Mouse (Mus musculus): ENCODE results near the gene Gm13889. TPM values are rescaled to one million over a fixed set of nuclear protein-coding genes. Genes with fewer than 3 reads are reported as not detected.

Gene Gm13889
- total RNA-seq, 2 experiments from 2014 or later: 25.3 to 29.4 TPM

DNA sequence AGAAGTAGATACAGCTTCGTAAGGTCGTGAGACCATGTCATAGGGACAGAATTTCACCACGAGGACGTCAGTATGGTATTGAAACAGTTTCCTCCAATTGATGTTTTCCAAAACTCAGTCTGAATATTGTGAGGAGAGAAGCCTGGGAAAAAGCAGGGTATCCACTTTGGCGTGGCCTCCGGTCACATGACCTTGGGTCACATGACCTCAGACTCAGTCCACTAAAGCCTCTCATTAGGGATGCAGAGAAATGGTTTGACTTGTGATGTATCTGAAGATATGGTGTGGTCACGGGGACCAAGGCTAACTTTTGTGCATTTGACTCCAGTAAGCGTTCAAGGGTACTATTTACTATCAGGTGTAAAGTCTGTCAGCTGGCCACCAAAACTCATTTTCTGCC, 2.3 kb upstream of the Gm13889 start:
- intact Hi-C loops (cut with DNase I): no loop called here
- DNase-seq: no peak

DNA sequence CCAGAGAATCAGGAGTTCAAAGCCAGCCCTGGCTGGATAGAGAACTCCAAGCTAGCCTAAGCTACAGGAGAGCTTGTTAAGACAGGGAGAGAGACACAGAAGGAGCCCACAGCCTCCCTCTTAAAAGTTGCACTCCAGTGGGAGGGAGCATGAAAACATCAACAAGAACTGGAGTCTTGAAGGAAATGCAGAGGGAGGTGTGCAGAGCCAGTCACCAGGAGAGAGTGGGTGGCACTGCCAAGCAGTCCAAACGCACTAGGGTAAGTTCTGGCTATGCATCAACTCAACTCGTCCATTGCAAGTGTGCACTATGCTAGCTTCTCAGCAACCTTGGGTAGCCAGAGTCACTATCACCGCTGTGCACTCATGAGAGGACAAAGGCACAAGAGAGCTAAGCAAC, 1.2 kb upstream of the Gm13889 start:
- intact Hi-C loops (cut with DNase I): no loop called here
- DNase-seq: no peak

DNA sequence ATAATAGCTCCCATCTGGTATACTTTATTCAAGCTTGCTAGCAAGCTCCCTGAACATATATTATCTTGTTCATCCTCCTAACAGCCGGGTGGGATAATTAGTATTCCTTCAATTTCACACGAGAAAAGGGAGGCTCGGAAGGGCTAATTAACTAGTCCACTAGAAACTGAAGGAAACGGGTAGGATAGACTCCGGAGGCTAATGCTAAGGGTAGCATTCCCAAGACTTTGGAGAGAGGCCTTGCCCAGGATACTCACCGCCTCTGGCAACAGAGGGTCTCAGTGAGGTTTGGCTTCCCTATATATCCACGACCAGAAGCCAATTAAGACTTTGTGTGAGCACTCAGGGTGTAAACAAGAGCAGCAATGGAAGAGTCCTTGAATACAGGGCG, 779 bp upstream of the Gm13889 start:
- intact Hi-C loops (cut with DNase I): no loop called here
- DNase-seq: no peak

DNA sequence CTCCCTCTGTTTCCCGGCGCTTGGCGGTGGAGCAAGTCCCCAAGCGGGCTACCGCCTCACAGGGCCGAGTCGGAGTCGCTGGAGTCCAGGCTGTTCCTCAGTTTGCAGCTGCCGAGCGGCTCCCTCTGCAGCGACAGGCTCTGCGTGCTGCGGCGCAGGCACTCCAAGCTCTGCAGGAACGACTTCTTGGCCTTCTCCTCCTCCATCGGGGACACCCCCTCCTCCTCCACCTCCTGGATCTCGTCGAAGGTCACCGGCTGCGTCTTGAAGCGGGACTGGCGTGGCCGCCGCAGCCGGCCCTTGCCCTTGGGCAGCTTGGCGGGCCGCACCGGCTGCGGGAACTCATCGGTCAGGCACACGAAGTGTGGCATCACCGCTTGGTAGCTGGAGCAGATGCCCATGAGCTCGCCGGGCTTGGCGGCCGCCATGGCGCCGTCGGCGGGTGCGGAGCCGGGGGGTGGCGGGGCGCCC, 635 bp downstream of the Gm13889 start:
- intact Hi-C loops (cut with DNase I): loop anchor here (1.0 kb wide), 1 partner anchor 46 kb away; no protein-coding TSS in a partner anchor
- DNase-seq: peak; percentile 66

DNA sequence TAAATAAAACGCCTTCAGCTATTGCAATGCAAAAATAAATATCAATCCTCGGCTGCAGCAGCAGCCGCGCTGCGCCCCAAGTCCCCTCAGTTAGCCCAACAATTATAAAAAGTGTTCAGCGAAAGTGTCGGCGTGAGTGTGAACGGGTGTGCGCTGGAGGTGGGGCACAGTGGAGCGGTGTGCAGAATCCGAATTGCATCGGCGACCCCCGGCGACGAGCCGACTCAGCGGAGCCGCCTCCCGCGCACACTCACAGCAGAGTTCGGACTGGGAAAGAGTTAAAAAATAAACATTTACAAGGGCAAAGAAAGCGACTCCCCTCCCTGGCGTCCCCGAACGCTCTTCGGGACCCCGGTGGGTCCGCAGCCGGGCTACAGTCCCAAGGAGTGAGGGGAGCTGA, 1.1 kb downstream of the Gm13889 start:
- DNase-seq: no peak
- intact Hi-C loops (cut with DNase I): loop anchor here (1.0 to 2.0 kb wide), 3 partner anchors 46 to 81 kb away; no protein-coding TSS in a partner anchor

DNA sequence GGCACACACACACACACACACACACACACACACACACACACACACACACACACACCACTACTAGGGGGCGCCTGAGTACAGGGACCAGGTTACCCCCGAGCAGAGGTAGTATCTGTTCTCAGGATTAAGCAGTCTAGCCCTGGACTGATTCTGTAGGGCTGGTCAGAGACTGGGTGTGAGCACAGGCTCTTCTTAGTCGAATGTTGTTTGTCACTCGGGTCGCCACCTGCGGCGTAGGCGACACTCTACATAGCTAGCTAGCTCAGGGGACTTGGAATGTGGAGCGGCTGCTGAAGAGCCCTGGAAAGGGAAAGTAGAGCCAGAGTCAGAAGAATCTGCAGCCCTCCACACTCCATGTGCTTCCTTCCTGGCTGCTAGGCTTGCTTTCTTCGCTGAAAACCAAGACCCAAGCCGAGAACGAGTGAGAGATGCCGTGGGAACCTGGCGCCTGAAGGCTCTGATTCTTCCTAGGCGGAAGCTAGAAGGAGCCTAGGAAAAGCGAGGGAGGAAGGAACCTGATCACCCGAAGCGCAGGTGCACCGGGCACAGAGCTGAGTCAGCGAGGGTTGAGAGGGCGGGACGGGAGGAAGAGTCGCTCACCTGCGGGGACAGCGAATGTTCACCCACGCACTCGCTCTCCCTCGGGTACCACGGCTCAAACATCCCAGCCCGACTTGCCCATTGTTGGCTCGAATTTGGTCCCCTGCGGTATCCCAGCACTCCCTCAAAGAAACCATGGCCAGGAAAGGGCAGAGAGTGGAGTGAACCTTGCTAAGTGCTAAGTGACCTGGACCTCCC, 2.0 kb downstream of the Gm13889 start:
- no peak for DNase-seq
- intact Hi-C loops (cut with DNase I): loop anchor here (2.0 kb wide), 2 partner anchors 46 to 80 kb away; no protein-coding TSS in a partner anchor

DNA sequence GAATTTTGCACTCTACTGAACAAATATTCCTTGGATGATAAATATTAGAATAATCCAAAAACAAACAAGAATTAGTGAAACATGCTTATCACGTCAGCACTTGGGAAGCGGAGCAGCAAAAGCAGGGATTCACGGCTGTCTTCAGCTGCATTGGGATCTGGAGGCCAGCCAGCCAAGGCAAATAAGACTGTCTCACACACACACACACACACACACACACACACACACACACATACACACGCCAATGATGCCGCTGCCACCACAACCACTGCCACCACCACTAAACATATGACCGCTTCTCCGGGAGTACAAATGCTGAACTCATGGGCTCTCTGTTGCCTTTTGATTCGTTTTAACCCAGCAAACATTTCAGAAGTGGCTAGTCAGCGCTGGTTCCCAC, 3.3 kb downstream of the Gm13889 start:
- intact Hi-C loops (cut with DNase I): loop anchor here (2.0 kb wide), 2 partner anchors 45 to 79 kb away; no protein-coding TSS in a partner anchor
- DNase-seq: no peak

DNA sequence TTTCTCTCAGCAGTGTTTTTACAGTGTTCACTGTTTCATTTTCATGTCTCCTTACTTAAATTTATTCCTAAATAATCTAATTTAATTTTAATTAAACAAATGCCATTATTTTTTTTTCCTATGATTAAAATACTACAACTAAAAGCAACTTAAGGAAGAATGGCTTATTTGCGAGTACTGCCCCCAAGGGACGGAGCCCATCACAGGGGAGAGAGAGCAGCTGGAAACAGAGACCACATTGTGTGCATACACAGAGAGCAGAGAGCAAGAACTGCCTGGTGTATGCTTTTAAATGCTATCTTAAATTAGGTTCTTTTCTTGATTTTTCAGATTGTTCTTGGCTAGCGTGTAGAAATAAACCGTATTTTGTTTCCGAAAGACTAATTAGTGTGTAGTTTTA, 10.0 kb downstream of the Gm13889 start:
- intact Hi-C loops (cut with DNase I): no loop called here
- DNase-seq: no peak

DNA sequence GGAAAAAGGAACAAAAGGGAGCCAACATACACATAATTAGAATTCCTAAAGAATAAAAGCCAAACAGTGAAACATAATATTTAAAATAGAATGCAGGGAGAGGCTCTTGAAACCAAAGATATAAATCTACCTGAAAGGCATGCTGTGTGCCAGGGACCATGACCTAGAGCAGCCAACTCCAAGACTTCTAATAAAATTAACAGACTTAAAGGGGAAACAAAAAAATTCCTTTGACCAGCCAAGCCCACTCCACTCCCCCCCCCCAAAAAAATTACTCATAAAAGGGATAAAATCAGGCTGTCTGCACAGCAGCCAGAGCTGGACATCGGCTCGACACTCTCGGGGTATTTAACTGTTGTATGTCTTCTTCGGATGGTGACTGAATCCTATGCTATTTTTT, 12.1 kb downstream of the Gm13889 start:
- intact Hi-C loops (cut with DNase I): no loop called here
- DNase-seq: no peak

DNA sequence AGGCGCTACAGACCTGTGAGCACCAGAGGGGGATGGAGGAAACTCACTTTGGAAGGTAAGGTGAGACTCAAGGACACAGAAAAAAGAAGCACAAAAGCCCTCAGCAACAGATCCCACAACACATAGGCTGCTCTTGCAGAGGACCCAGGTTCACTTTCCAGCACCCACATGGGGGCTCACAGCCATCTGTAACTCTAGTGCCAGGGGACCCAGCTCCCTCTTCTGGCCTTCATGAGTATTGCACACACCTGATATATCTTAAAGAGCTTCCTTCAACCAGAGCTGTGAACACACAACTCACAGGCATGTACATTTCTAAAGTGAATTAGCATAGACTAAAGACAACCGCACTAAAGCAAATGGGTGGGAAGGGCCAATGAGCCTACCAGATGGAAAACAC, 12.9 kb downstream of the Gm13889 start:
- intact Hi-C loops (cut with DNase I): no loop called here
- DNase-seq: no peak

DNA sequence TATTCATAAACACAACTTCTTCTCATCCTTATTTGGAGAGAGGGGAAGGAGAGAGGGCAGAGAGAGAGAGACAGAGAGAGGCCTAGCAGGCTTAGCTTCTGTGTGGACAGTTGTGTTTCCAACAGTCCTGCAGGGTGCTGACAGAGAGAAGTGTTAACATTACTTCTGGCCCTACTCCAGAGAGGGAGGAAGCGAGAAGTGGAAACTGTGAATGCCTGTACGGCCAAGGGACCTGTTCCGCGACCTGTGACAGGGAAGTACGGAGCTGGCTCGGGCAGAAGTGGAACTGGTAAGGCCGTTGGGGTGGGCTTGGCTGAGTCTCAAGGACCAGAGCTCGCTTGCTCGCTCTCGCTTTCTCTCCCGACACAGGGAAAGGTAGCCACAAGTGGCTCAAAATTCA, 15.3 kb downstream of the Gm13889 start:
- intact Hi-C loops (cut with DNase I): no loop called here
- peak; percentile 72 to 74 for DNase-seq

DNA sequence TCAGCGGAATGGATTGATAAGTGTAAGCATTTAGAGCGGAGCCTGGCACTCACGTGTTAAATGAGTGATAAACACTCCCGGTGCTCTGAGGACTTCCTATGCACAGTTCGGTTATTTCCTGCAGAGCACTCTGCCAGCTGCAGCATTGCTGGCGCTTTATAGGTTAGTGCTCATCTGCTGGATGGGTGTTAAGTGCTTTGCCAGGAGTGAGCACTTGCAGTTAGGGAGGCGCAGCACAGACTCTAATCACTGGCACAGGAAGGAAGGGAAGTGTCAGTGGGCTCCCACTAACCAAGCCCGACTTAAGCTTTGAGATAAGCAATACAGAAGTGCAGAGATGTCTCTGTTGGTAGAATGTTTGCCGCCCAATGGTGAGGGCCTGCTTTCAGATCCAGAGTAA, 18.5 kb downstream of the Gm13889 start:
- no peak for DNase-seq
- intact Hi-C loops (cut with DNase I): no loop called here

DNA sequence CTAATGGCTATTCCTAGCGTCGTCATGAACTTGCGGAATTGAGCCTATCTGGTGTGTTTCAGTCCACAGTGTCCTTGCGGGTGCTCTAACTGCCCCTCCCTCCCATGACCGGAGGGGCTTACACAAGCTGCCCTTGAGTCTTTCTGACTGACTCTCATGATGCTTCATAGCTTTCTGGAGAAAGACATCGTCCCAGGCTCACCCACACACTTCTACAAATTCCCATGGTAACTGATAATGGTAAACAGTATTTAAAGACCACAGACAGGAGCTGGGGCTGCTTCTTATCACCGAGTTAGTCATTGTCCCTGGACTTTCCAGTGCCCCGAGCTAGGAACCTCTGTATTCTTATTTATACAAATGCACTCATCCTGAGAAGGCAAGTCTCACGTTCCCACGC, 28.1 kb downstream of the Gm13889 start:
- intact Hi-C loops (cut with DNase I): no loop called here
- DNase-seq: no peak

DNA sequence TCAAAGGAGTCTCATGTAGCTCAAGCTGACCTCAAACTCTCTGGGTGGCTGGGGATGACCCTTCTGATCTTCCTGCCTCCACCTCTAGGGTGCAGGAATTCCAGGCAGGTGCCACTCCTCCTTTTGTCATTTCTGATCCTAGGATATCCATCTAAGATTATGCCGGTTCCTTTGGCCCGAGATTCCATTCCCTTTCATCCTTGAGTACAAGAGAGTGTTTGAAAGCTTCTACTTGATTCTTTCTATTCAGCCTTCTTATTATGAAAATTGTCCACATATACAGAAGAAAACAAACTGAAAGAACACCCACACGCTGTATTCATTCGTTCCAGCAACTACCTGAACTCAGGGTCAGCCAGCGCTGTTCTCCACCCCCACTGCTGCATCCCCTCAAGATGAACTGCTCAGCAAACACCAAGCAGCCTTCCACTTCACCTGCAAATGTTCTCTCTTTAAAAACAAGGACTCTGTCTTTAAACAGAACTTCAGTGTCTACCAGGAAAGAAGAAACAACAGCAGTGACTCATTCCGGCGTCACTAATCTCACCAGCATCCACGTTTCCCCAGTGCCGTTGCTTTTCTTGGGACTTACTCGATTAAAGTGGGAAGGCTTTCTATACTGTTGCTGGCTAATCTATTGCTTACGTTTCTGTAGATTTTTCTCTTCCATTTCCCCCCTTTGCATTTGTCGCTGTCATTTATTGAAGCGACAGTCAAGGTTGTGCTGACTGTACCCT, 29.1 kb downstream of the Gm13889 start:
- no peak for DNase-seq
- intact Hi-C loops (cut with DNase I): no loop called here

DNA sequence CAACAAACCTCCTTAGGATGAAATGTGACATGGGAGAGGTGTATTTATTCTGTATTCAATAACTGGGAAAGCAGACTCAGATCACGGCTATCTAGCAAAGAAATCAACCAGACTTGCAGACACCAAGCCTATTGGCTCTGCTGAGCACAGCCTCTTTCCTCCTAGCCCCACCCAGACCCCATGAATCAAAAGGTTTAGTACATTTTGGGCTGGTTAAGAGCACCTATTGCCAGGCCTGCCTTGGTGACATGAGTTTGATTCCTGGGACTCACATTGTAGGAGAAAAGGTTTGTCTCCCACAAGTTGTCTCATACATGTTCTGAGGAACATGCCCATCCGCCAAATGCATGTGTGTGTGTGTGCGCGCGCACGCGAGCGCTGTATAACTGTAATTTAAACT, 30.9 kb downstream of the Gm13889 start:
- no peak for DNase-seq
- intact Hi-C loops (cut with DNase I): no loop called here

DNA sequence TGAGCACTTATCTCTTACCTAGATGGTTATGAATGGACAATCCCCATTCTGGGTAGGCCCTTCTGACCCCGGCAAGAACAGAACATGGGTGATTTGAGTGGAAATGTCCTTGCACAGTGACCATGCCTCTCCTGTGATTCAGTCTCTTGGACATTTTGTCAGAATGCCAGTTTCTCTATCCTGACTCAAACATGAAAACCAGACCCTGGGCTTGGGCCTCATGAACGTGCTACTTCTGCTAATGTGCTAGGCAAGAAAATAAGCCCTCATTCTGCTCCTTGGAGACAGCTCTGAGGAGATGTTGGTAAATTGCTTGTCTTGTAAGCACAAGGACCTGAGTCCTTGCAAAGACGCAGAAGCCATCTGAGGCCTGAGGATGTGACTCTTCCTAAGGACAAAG, 37.9 kb downstream of the Gm13889 start:
- DNase-seq: no peak
- intact Hi-C loops (cut with DNase I): no loop called here

DNA sequence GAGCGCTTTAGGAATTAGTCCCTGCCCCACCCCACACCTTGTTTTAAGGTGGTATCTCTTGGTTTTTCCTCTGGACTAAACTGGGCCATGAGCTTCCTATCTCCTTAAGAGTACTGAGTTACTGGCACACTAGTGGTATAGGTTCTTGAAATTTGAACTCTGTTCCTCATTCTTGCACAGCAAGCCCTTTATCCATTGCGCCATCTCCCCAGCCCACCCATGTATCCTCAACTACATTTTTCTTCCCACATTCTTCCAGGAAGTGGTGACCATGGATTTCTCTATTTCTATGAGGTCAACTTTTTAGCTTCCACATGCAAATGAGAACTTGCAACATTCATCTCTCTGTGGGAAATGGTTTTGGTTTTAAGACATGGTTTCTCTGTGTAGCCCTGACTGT, 43.4 kb downstream of the Gm13889 start:
- no peak for DNase-seq
- intact Hi-C loops (cut with DNase I): no loop called here

DNA sequence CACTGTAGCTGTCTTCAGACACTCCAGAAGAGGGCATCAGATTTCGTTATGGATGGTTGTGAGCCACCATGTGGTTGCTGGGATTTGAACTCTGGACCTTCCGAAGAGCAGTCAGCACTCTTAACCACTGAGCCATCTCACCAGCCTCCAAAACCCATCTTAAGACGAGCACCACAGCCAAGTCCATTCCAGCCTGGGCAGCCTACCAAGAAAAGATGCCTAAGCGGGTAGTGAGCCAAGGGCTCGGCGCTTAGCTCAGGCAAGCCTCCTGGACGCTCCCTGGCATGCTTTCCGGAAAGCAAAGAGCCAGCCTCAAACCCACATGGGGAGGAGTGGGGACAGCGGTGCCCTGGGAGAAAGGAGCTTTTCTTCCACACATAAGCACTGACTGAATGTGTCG, 45.1 kb downstream of the Gm13889 start:
- intact Hi-C loops (cut with DNase I): no loop called here
- DNase-seq: peak; percentile 28 to 31

DNA sequence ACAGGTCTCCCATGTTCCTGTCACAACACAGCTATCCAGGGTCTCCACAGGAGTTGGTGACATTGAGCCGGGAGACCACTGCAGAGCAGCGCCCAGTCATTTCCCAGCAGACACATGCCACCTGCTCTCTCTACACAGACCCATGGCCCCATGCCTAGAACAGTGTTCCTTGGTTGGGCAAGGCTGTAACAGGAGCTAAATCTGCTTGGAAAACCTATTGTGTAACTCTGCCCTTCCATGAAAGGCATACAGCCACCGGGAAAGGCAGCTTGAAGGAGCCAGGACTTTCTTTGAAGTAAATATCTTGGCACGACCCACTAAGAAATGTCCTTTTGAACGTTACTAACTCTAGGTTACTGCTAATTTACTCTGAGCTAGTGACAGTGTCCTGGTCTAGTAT, 47.3 kb downstream of the Gm13889 start:
- intact Hi-C loops (cut with DNase I): loop anchor here (2.0 kb wide), 1 partner anchor 45 kb away; no protein-coding TSS in a partner anchor
- no peak for DNase-seq

DNA sequence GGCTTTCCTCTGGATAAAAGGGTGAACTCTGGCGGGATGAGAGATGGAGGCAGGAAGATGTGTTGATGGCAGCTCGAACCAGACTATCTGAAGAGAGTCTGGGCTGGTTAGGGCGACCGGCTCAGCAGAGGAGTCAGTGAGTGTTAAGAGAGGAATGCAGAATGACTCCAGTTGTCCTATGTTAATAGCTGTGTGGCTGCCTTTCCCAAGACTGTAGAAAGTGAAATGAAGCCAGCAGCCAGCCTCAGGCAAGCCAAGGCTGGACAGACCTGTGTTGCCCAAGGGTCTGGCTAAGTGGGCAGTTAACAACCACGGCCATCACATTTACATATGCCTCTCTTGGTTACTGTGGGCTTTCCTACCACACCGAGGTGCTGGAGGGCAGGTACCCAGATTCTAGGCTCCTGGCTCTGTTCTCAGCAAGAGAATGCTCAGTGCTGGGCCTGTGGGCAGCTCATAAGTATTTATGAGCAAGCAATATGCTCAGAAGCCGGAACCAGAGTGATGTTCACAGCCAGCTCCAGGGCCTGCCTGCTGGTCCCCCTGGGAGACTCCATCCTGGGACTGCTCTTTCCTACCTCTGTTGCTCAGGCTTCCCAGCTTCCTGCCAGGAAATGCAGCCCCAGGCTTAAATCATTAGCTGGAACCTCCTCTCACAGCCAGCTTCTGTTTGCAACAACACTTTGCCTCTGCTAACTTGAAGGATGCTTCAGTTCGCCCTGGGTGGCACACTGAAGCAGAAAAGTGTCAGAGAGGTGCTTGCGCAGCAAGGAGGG, 49.3 kb downstream of the Gm13889 start:
- intact Hi-C loops (cut with DNase I): loop anchor here (2.0 kb wide), 1 partner anchor 47 kb away; no protein-coding TSS in a partner anchor
- DNase-seq: peak; percentile 35 to 36

DNA sequence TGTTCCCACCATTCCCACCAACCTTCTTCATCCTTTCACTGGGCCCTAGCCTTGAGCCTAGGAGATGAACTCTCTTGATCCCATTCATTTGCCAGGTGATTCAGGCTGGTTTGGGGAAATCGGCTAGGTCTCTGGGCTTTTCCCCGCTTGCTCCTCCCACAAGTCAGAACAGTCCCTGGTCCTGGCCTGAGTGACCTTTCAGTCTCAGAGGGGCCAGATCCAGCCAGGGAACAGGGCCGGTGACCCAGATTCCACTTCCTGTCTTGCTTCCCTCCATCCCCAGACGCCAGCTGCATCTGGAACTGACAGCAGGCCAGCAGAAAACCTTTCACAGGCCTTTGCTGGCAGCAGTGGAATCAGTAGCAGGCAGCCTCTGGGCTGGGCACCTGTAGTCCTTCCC, 50.7 kb downstream of the Gm13889 start:
- peak; percentile 48 to 57 for DNase-seq
- intact Hi-C loops (cut with DNase I): no loop called here
